Mouse (Mus musculus) midbrain, embryonic 11.5 days (tissue): ENCODE data around the gene Fam122a. TPM values are rescaled to one million over a fixed set of nuclear protein-coding genes. Genes with fewer than 3 reads are reported as not detected.

Experiments used
- ATAC-seq: fragments of 200-750 bp; cut with Nextera tagmentation; 2 replicates; pipeline ENCODE4 v1.8.0; 2017; ENCODE audit warnings: moderate TSS enrichment, moderate library complexity; ENCODE audit not compliant: low FRiP score
- DNase-seq: peaks from one replicate; pipeline ENCODE4 v3.0.0; 2015; ENCODE audit warnings: low spot score; ENCODE audit errors: missing footprints
- H3K27ac ChIP-seq: fragments of 300-500 bp; sonication (generic); 2 replicates; pipeline ENCODE4 v1.5.1; 2014; ENCODE audit warnings: low read depth, low read length
- H3K27me3 ChIP-seq: fragments of 300-500 bp; sonication (generic); 2 replicates; pipeline ENCODE4 v1.6.1; 2014; ENCODE audit warnings: mild to moderate bottlenecking, low read length, moderate library complexity, mixed read lengths; ENCODE audit not compliant: control insufficient read depth, insufficient read depth
- H3K36me3 ChIP-seq: fragments of 300-500 bp; sonication (generic); 2 replicates; pipeline ENCODE4 v1.6.1; 2014; ENCODE audit warnings: mild to moderate bottlenecking, low read length, moderate library complexity, mixed read lengths; ENCODE audit not compliant: control insufficient read depth, insufficient read depth
- H3K4me1 ChIP-seq: fragments of 300-500 bp; sonication (generic); 2 replicates; pipeline ENCODE4 v1.6.1; 2014; ENCODE audit warnings: low read length; ENCODE audit not compliant: control insufficient read depth, insufficient read depth
- H3K4me2 ChIP-seq: fragments of 300-500 bp; sonication (generic); 2 replicates; pipeline ENCODE4 v1.6.1; 2014; ENCODE audit warnings: mild to moderate bottlenecking, moderate library complexity
- H3K4me3 ChIP-seq: fragments of 300-500 bp; sonication (generic); 2 replicates; pipeline ENCODE4 v1.5.1; 2014; ENCODE audit warnings: low read depth, low read length
- H3K9ac ChIP-seq: fragments of 300-500 bp; sonication (generic); 2 replicates; pipeline ENCODE4 v1.6.1; 2014; ENCODE audit warnings: low read length
- H3K9me3 ChIP-seq: fragments of 300-500 bp; sonication (generic); 2 replicates; pipeline ENCODE4 v1.6.1; 2016; ENCODE audit warnings: low read length; ENCODE audit not compliant: control insufficient read depth
- WGBS: fragments of 180-500 bp; shearing (Covaris S2); extraction: QIAGEN DNeasy Blood & Tissue Kit; methylation state at CpG from one replicate; pipeline ENCODE4 v1.1.7; 2014; 5-methylcytosine and 5-hydroxymethylcytosine counted together
- polyA plus RNA-seq: library from polyadenylated mRNA; unstranded; fragments of >200 nt; fragmentation: Nextera tagmentation; extraction: Ambion mirVana; gene quantifications from 2 replicates; pipeline ENCODE4 v1.2.1, GENCODE M21; 2014

Fam122a gene
- polyA plus RNA-seq, 1 experiment from 2014 or later, result 50.6 TPM

- Histone ChIP-seq H3K27ac (no peak overlapping the region), H3K9me3 (no peaks in the 10 kb centered on the region), H3K4me1 (no peaks in the 10 kb centered on the region), H3K36me3 (no peaks in the 10 kb centered on the region), H3K9ac (no peak overlapping the region), H3K27me3 (no peaks in the 10 kb centered on the region), H3K4me3 (no peak overlapping the region), H3K4me2 (no peak overlapping the region)
- 73% methylated on average over 3 of the region's 3 CpGs for WGBS
- DNase-seq (no peak), ATAC-seq (no peak)
Measured at GRCm38 (mm10) chr19:24499291-24499690, 22.1 kb upstream of the Fam122a start.

DNA sequence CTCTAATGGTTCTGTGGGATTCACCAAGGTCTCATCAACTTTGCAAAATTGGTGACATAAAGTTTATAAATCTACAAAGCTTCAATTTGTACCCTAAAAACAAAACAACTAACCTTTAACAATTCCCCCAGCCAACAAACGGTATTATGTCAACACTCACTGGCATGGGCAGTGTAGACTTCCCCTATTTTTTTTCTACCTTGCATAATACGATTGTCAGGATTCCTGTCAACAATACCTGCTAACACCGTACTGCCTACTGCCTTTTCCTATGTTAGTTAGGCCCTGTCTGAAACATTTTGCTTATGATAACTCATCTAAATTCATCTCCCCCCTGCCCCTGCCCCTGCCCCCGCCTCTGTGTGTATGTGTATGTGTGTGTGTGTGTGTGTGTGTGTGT is 16.7 kb upstream of the Fam122a start:
- DNase-seq (no peak), ATAC-seq (no peak)
- Histone ChIP-seq H3K27ac (no peak overlapping the region), H3K4me3 (no peak overlapping the region), H3K4me2 (no peak overlapping the region), H3K4me1 (peaks cover 3% of the 10 kb centered on the region; the same call in 1 of the 2 replicates), H3K36me3 (no peaks in the 10 kb centered on the region), H3K9ac (no peak overlapping the region), H3K9me3 (no peaks in the 10 kb centered on the region), H3K27me3 (no peaks in the 10 kb centered on the region)
- WGBS, result 89% methylated on average over 4 of the region's 4 CpGs

DNA sequence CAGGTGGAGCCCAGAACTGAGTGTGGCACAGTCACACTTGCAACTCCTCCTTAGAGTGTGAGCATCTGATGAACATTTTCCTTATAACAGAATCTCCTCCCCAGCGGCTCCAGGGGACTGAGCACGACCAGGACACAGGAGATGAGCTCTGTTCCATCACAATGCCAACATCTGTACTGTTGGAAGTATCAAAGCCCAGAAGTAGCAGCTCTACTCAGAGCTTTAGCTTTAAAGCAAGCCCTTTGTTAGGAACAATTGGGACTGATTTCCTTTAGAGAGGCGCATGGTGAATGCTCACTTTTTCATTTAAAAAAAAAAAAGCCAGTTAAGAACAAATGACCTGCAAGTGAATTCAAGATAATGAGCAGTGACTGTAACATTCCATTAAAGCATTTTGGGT is 14.7 kb upstream of the Fam122a start:
- Histone ChIP-seq H3K4me3 (no peak overlapping the region), H3K4me1 (peaks cover 3% of the 10 kb centered on the region; the same call in 1 of the 2 replicates), H3K27ac (no peak overlapping the region), H3K36me3 (no peaks in the 10 kb centered on the region), H3K9ac (no peak overlapping the region), H3K9me3 (no peaks in the 10 kb centered on the region), H3K27me3 (no peaks in the 10 kb centered on the region; the same call in 1 of the 2 replicates), H3K4me2 (no peak overlapping the region)
- DNase-seq, result no peak
- no peak for ATAC-seq
- WGBS, result 18% methylated on average over 3 of the region's 3 CpGs

- Histone ChIP-seq H3K9ac (no peak overlapping the region), H3K27me3 (no peaks in the 10 kb centered on the region; the same call in 1 of the 2 replicates), H3K4me3 (no peak overlapping the region), H3K9me3 (no peaks in the 10 kb centered on the region), H3K36me3 (no peaks in the 10 kb centered on the region), H3K27ac (no peak overlapping the region), H3K4me2 (no peak overlapping the region), H3K4me1 (peaks cover 6% of the 10 kb centered on the region)
- 74% methylated on average over 5 of the region's 5 CpGs for WGBS
- ATAC-seq (no peak), DNase-seq (no peak)
Measured at GRCm38 (mm10) chr19:24490275-24490674, 13.1 kb upstream of the Fam122a start.

DNA sequence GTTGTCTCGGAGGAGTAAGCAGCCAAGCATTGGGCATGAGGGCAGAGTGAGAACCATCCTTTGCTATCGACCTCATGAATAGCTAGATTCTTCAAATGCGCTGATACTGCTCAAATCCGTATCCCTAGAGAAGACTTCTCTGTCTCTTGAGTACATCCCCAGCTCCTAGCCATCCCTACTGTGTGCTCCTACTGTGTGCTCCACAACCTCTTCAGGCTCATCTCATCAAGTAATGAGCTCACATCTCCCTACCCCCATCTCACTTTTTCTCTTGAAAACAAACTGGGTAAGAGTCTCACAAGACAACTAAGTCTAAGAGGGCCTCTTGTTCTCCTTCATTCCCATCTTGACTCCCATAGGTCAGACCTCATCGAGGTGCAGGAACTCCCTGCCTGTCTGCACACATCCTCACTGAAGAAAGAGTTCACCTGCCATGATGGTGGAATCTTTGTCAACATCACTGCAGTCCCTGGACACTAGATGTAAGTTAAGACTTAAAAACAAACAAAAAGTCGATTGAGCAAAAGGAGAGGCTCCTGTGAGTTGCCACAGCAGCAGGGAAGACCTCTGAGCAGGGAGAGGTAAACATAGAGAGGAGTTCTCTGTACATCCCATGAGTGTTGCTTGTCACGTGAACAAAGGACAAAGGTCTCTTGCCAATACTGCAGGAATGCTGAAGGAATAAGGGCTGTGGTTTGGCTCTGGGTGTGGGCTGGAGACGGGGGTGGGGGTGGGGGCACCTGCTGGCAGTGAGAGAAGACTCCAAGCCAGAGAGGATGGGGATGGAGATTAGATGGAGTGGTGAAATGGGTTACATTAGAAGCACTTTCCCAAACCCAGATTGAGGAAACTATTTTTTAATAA is 9.5 kb upstream of the Fam122a start:
- Histone ChIP-seq H3K27ac (no peak overlapping the region), H3K4me1 (peaks cover 14% of the 10 kb centered on the region), H3K27me3 (no peaks in the 10 kb centered on the region; the same call in 1 of the 2 replicates), H3K4me3 (no peak overlapping the region), H3K4me2 (no peak overlapping the region), H3K36me3 (no peaks in the 10 kb centered on the region), H3K9ac (no peak overlapping the region), H3K9me3 (no peaks in the 10 kb centered on the region)
- ATAC-seq, result no peak
- DNase-seq, result no peak
- WGBS, result 80% methylated on average over 8 of the region's 8 CpGs

DNA sequence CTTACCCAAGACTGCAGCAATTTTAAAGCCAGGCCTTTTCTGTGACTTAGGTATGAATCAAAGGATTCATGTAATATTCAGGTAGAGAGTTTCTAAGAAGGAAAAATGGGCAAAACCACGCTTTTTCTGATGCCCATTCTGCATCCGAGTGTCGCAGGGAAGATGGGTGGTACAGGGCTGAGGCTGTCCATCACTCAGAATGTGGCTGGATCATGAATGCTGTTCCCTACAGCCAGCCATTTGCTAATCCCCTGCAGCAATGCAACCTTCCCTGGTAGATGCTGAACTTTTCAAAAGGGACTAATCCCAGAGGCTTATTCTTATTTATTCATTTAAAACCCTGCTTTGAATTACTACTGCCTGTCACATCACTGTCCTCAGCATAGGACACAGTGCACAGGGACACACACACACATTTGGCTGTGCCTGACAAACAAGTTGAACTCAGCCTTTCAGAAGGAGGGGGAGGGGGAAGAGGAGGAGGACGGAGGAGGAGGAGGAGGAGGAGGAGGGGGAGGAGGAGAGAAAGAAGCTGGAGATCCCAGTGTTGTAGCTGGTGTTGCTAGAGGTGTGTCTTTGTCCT is 7.5 kb upstream of the Fam122a start:
- DNase-seq (peak; percentile 87), ATAC-seq (peak; percentile 90)
- no peaks in the 10 kb centered on the region for H3K9me3 ChIP-seq
- H3K4me3 ChIP-seq, result no peak overlapping the region
- no peak overlapping the region for H3K4me2 ChIP-seq
- no peaks in the 10 kb centered on the region; the same call in 1 of the 2 replicates for H3K27me3 ChIP-seq
- H3K9ac ChIP-seq, result no peak overlapping the region
- WGBS, result 22% methylated on average over 3 of the region's 4 CpGs
- no peaks in the 10 kb centered on the region for H3K36me3 ChIP-seq
- no peak overlapping the region; the same call in 1 of the 2 replicates for H3K27ac ChIP-seq
- H3K4me1 ChIP-seq, result peaks cover 14% of the 10 kb centered on the region

DNA sequence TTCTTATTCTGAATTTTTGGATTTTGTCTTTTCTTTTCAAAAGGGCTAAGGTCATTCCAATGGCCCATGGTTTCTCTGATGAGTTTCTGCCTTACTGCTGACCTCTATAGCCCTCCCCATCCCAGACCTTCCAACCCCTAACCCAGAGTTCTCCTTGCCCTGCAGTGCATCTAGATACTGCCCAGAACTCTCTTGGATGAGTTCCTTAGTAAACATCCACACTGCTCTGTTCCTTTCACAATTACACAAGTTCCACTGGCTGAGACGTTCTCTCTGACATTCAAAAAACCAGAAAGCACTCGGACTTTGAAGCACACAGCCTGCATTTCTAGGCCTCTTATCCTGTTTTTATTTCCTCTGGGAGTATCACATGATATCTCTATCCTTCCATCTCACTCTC is 3.8 kb upstream of the Fam122a start:
- no peaks in the 10 kb centered on the region for H3K36me3 ChIP-seq
- H3K9ac ChIP-seq, result no peak overlapping the region
- WGBS, result 68% methylated on average over 2 of the region's 2 CpGs
- H3K9me3 ChIP-seq, result no peaks in the 10 kb centered on the region
- DNase-seq (no peak), ATAC-seq (no peak)
- no peak overlapping the region for H3K27ac ChIP-seq
- no peaks in the 10 kb centered on the region for H3K27me3 ChIP-seq
- no peak overlapping the region for H3K4me3 ChIP-seq
- H3K4me1 ChIP-seq, result peaks cover 14% of the 10 kb centered on the region
- H3K4me2 ChIP-seq, result no peak overlapping the region

GRCm38 (mm10) chr19:24476461-24476860 is 695 bp downstream of the Fam122a start:
- Histone ChIP-seq H3K27me3 (no peaks in the 10 kb centered on the region), H3K4me1 (peaks cover 4% of the 10 kb centered on the region; the same call in 1 of the 2 replicates), H3K36me3 (no peaks in the 10 kb centered on the region), H3K9ac (peak overlapping the region; percentile 85), H3K27ac (peak overlapping the region; percentile 62; the same call in 1 of the 2 replicates), H3K4me2 (peak overlapping the region; percentile 84), H3K4me3 (peak overlapping the region; percentile 68), H3K9me3 (no peaks in the 10 kb centered on the region)
- DNase-seq (peak; percentile 91), ATAC-seq (no peak)
- WGBS, result 1% methylated on average over 11 of the region's 11 CpGs

GRCm38 (mm10) chr19:24475281-24475680 is 1.9 kb downstream of the Fam122a start:
- no peak overlapping the region for H3K27ac ChIP-seq
- no peak overlapping the region for H3K4me3 ChIP-seq
- no peaks in the 10 kb centered on the region for H3K9me3 ChIP-seq
- ATAC-seq (no peak), DNase-seq (no peak)
- 86% methylated on average over 6 of the region's 6 CpGs for WGBS
- H3K4me1 ChIP-seq, result peaks cover 4% of the 10 kb centered on the region; the same call in 1 of the 2 replicates
- no peaks in the 10 kb centered on the region for H3K36me3 ChIP-seq
- no peak overlapping the region for H3K4me2 ChIP-seq
- H3K27me3 ChIP-seq, result no peaks in the 10 kb centered on the region
- no peak overlapping the region for H3K9ac ChIP-seq
